Mouse (Mus musculus) central nervous system, embryonic 14 days (tissue): ENCODE results near the gene Atp6v1fnb. TPM values are rescaled to one million over a fixed set of nuclear protein-coding genes. Genes with fewer than 3 reads are reported as not detected.

Source experiments
- polyA plus RNA-seq: library from polyadenylated mRNA; depleted of rRNA; stranded (reverse); fragments of >200 nt; gene quantifications from 2 replicates; pipeline ENCODE4 v1.2.3, GENCODE M21; 2012; rRNA removed

Atp6v1fnb gene
- 0.20 and 0.39 TPM in 2 replicates for polyA plus RNA-seq

DNA sequence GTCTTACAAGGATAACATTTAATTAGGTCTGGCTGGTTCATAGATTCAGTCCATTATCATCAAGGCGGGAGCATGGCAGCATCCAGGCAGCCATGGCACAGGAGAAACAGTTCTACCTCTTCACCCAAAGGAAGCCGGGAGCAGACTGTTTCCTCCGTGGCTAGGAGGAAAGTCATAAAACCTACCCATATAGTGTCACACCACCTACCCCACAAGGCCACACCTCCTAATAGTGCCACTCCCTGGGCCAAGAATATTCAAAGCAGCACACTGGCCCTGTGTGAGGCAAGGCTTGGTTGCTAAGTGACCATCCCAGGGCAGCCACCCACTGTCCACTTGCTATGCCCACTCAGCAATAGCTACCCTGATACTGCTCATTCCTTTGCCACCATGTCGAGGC lies at the start of gene Atp6v1fnb:
TSS of gene Atp6v1fnb (plus strand) at position 301 of the 400 bp plus-strand sequence.

DNA sequence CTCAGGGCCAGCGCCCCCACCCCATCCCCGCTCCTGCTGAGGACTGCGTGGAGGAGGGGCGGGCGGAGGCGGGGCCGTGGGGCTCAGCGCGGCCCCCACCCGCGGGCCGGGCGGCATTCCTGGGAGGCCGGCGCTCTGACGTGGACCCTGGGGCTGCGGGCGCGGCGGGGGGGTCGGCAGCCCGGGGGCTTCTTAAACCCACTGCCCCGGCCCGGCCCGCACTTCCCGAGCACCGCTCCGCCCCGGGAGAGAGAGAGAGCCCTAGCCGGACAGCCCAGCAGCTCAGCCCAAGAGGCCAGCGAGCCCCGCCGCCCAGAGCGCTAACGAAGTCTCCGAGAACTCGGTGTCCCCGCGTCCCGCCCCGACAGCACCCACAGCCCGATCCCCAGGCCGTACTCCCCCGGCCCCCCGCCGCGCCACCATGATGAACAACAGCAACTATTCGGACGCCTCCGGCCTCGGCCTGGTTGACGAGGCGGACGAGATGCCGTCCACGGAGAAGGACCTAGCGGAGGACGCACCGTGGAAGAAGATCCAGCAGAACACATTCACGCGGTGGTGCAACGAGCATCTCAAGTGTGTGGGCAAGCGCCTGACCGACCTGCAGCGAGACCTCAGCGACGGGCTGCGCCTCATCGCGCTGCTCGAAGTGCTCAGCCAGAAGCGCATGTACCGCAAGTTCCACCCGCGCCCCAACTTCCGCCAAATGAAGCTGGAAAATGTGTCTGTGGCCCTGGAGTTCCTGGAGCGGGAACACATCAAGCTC lies 38.0 kb upstream of the Atp6v1fnb start, which contains the start of gene Flnc:
TSS of gene Flnc (plus strand) at position 219 of the 766 bp plus-strand sequence.

DNA sequence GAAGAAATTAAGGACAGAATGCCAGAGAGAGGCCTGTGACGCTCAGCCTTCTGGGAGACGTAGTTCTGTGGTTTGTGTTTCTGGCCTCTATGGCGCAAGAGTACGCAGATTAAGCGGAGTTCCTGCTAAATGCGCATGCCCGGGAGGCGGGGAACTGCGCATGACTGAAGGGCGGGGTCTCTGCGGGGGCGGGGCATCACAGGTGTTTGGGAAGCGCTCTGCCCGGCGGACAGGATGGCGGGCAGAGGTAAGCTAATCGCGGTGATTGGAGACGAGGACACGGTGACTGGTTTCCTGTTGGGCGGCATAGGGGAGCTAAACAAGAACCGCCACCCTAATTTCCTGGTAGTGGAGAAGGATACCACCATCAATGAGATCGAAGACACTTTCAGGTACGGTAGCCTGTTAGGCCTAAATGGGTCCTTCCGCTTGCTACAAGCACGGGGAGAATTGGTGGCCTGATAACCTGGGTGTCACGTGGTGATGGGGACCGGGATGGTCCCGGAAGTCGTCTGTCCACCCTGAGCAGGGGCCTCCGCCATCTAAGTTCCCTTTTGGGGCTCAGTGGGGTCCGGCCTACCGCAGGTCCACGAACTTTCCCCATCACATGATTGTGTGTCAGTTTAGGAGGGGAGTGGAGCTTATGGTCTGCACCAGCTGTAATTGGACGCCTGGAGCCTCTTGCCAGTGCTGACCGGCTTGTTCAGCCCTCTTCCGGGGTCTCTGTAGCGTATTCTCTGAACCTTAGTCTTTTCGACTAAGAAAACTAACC lies 3.5 kb upstream of the Atp6v1fnb start, which contains the start of gene Atp6v1f:
TSS of gene Atp6v1f (plus strand) at position 136 of the 772 bp plus-strand sequence.

DNA sequence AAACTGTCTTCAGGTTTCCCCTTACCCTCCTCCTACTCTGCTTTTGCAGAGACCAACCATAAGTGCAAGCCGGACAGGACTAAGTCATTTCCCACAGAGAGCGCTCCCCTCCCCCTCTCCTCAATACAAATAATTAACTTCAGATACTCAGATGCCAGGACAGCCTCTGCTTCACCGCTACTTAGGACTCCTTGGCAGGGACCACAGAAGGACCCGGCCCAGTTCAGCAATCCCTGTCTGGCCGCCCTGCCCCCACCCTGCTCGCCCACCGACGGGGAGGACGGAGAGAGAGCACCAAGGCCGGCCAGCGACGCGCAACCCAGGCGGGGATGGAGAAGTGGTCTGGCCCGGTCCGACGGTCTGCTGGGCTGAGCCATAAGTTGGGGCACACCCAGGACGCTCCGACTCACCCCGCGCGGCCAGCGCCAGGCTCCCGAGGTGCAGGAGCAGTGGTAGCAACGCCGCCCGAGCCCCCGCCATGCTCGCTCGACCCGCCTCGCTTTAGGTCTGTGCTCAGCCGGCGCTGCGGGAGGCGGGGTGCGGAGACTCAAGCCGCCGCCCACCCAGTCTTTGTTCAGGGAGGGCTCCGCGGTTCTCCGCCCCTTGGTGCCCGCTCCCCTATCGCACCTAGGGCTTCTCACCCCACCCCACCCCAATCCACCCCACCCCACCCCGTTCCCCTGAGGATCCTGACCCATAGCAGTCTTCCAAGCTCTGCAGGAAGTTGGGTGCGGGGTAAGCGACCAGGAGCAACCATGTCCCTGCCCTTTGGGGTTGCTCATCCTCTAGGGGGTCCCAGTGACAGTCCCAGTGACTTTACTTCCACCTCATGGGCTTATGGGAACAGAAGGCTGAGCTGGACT lies 36.4 kb downstream of the Atp6v1fnb start, which contains the start of gene Kcp:
TSS of gene Kcp (minus strand) at position 506 of the 863 bp plus-strand sequence.

Other genes with a start within 250 kb of the Atp6v1fnb start
- gene Hilpda, start 198.9 kb upstream of the Atp6v1fnb start, polyA plus RNA-seq = 30.9 and 31.6 TPM in 2 replicates
- gene Fam71f2, start 191.8 kb upstream of the Atp6v1fnb start, polyA plus RNA-seq = 1.6 and 2.6 TPM in 2 replicates
- 0.10 TPM in 1 of 2 replicates, not detected in the other for gene Fam71f1, start 152.3 kb upstream of the Atp6v1fnb start, polyA plus RNA-seq
- gene Calu, start 123.4 kb upstream of the Atp6v1fnb start, polyA plus RNA-seq = 124 and 173 TPM in 2 replicates
- 0.28 and 0.85 TPM in 2 replicates for gene Opn1sw, start 83.0 kb upstream of the Atp6v1fnb start, polyA plus RNA-seq
- gene Ccdc136, start 75.1 kb upstream of the Atp6v1fnb start, polyA plus RNA-seq = 54.3 and 55.3 TPM in 2 replicates
- 4.3 and 10.9 TPM in 2 replicates for gene Flnc, start 38.2 kb upstream of the Atp6v1fnb start, polyA plus RNA-seq
- 291 and 330 TPM in 2 replicates for gene Atp6v1f, start 3.7 kb upstream of the Atp6v1fnb start, polyA plus RNA-seq
- 34.5 and 54.4 TPM in 2 replicates for gene Kcp, start 36.5 kb downstream of the Atp6v1fnb start, polyA plus RNA-seq
- gene Irf5, start 55.2 kb downstream of the Atp6v1fnb start, polyA plus RNA-seq = 2.7 and 3.3 TPM in 2 replicates
- 74.9 and 75.4 TPM in 2 replicates for gene Tnpo3, start 138.4 kb downstream of the Atp6v1fnb start, polyA plus RNA-seq
- 6.1 and 7.1 TPM in 2 replicates for gene Tspan33, start 222.8 kb downstream of the Atp6v1fnb start, polyA plus RNA-seq